Mouse (Mus musculus) forebrain, postnatal 0 days (tissue): ENCODE data around the gene C130060K24Rik. TPM values are rescaled to one million over a fixed set of nuclear protein-coding genes. Genes with fewer than 3 reads are reported as not detected.

Experiments
- ATAC-seq: fragments of 200-750 bp; cut with Nextera tagmentation; 2 replicates; pipeline ENCODE4 v1.8.0; 2017; ENCODE audit warnings: mild to moderate bottlenecking, moderate library complexity
- DNase-seq: peaks from one replicate; pipeline ENCODE4 v3.0.0-alpha.2; 2015
- H3K27ac ChIP-seq: fragments of 300-500 bp; sonication (generic); 2 replicates; pipeline ENCODE4 v1.5.1; 2014; ENCODE audit warnings: low read depth, mild to moderate bottlenecking, antibody characterized with exemption, low read length, moderate library complexity, mixed read lengths
- H3K27me3 ChIP-seq: fragments of 300-500 bp; sonication (generic); 2 replicates; pipeline ENCODE4 v1.6.1; 2014; ENCODE audit warnings: mild to moderate bottlenecking, low read length, mixed read lengths; ENCODE audit not compliant: insufficient read depth
- H3K36me3 ChIP-seq: fragments of 300-500 bp; sonication (generic); 2 replicates; pipeline ENCODE4 v1.6.1; 2014; ENCODE audit warnings: mild to moderate bottlenecking, moderate library complexity; ENCODE audit not compliant: insufficient read depth
- H3K4me1 ChIP-seq: fragments of 300-500 bp; sonication (generic); 2 replicates; pipeline ENCODE4 v1.6.1; 2014; ENCODE audit warnings: antibody characterized with exemption; ENCODE audit not compliant: insufficient read depth
- H3K4me2 ChIP-seq: fragments of 300-500 bp; sonication (generic); 2 replicates; pipeline ENCODE4 v1.6.1; 2014; ENCODE audit warnings: low read depth, mild to moderate bottlenecking, moderate library complexity
- H3K4me3 ChIP-seq: fragments of 300-500 bp; sonication (generic); 2 replicates; pipeline ENCODE4 v1.5.1; 2014; ENCODE audit warnings: low read depth, low read length, mixed read lengths
- H3K9ac ChIP-seq: fragments of 300-500 bp; sonication (generic); 2 replicates; pipeline ENCODE4 v1.6.1; 2014; ENCODE audit warnings: mild to moderate bottlenecking
- H3K9me3 ChIP-seq: fragments of 300-500 bp; sonication (generic); 2 replicates; pipeline ENCODE4 v1.6.1; 2016; ENCODE audit warnings: low read length
- CTCF ChIP-seq: sonication (generic); IDR thresholded peaks from 2 replicates; pipeline ENCODE4 v1.5.1; 2016; ENCODE audit warnings: antibody characterized with exemption, control low read depth, low read depth
- polyA plus RNA-seq: library from polyadenylated mRNA; unstranded; fragments of >200 nt; fragmentation: Nextera tagmentation; extraction: Ambion mirVana; gene quantifications from 2 replicates; pipeline ENCODE4 v1.2.1, GENCODE M21; 2015
- total RNA-seq: library from RNA; depleted of rRNA; stranded (reverse); fragments of >200 nt; gene quantifications from 2 replicates; pipeline ENCODE4 v1.2.3, GENCODE M21; 2014; rRNA removed

Gene C130060K24Rik
- total and polyA plus RNA-seq, 2 experiments from 2014 or later: 0.48 to 0.52 TPM

- Histone ChIP-seq H3K36me3 (no peaks in the 10 kb centered on the region), H3K4me3 (no peak overlapping the region), H3K27me3 (no peaks in the 10 kb centered on the region), H3K9ac (no peak overlapping the region), H3K27ac (no peak overlapping the region), H3K4me2 (no peak overlapping the region), H3K4me1 (no peaks in the 10 kb centered on the region), H3K9me3 (no peaks in the 10 kb centered on the region)
- ATAC-seq (no peak), DNase-seq (no peak)
- TF ChIP-seq CTCF: no peak
Measured at GRCm38 (mm10) chr6:65498786-65499185, 117.9 kb downstream of the C130060K24Rik start.

Other genes starting within 250 kb of the C130060K24Rik start
- gene Hpgds, start 236.2 kb upstream of the C130060K24Rik start, total RNA-seq: 2.6 and 3.6 TPM in 2 replicates
- gene Hpgds, start 236.2 kb upstream of the C130060K24Rik start, polyA plus RNA-seq: 3.4 and 4.5 TPM in 2 replicates
- not detected in 2 replicates for gene Tnip3, start 144.2 kb downstream of the C130060K24Rik start, total RNA-seq
- 0.07 and 0.14 TPM in 2 replicates for gene Tnip3, start 144.2 kb downstream of the C130060K24Rik start, polyA plus RNA-seq